Mouse (Mus musculus): ENCODE measurements around the gene Phactr4. TPM values are rescaled to one million over a fixed set of nuclear protein-coding genes. Genes with fewer than 3 reads are reported as not detected.
"Not testable (repeated sequence)": the region's sequence is repeated elsewhere in the genome, so short reads cannot be mapped to it uniquely, and the experiment has no call there.

Phactr4 gene
- polyA plus RNA-seq, 1 experiment from 2014 or later = 31.8 TPM

GRCm38 (mm10) chr4:132424765-132425164 lies 2.5 kb upstream of the Phactr4 start:
- Histone ChIP-seq H3K27me3 (ENCODE audit: control insufficient read depth, insufficient read depth, low read length) (no peaks in the 10 kb centered on the region), H3K27ac (ENCODE audit: low read depth, low read length) (no peak overlapping the region), H3K36me3 (ENCODE audit: control insufficient read depth, insufficient read depth, low read length) (no peaks in the 10 kb centered on the region), H3K9ac (ENCODE audit: low read depth, low read length) (no peak overlapping the region), H3K4me1 (ENCODE audit: control insufficient read depth, insufficient read depth, low read length) (peaks cover 9% of the 10 kb centered on the region), H3K9me3 (ENCODE audit: control insufficient read depth, low read length) (no peaks in the 10 kb centered on the region; the same call in 1 of the 2 replicates), H3K4me2 (replicated peaks; ENCODE audit: low read depth, low read length) (no peak overlapping the region), H3K4me3 (ENCODE audit: low read length) (no peak overlapping the region)
- WGBS = 90% methylated on average over 5 of the region's 5 CpGs
- no peak for ATAC-seq (ENCODE audit: low FRiP score, low TSS enrichment)

DNA sequence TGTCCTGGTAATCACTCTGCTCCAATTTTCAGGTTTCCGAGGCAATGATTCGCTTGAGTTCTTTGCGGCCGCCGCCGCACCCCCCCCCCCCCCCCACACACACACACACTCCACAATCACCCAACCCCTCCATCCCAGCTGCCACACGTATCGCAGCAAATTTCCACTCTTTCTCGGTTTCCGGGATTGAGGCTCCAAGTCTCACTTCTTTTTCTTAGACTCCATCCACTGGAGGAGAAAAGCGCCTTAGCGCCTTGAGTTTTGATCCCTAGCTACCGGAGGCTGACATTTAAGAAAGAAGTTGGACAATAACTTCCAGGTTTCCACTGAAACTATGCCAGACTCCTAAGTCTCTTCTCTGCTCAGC lies 750 bp downstream of the Phactr4 start:
- Histone ChIP-seq H3K27ac (ENCODE audit: low read depth, low read length) (peak overlapping the region; percentile 94), H3K9ac (ENCODE audit: low read depth, low read length) (peak overlapping the region; percentile 78), H3K9me3 (ENCODE audit: control insufficient read depth, low read length) (no peaks in the 10 kb centered on the region; the same call in 1 of the 2 replicates), H3K4me1 (ENCODE audit: control insufficient read depth, insufficient read depth, low read length) (peaks cover 10% of the 10 kb centered on the region), H3K27me3 (ENCODE audit: control insufficient read depth, insufficient read depth, low read length) (no peaks in the 10 kb centered on the region), H3K4me3 (ENCODE audit: low read length) (peak overlapping the region; percentile 56), H3K4me2 (replicated peaks; ENCODE audit: low read depth, low read length) (peak overlapping the region; percentile 45), H3K36me3 (ENCODE audit: control insufficient read depth, insufficient read depth, low read length) (no peaks in the 10 kb centered on the region)
- ATAC-seq (ENCODE audit: low FRiP score, low TSS enrichment) = no peak
- under 1% methylated on average over 10 of the region's 13 CpGs for WGBS

- Histone ChIP-seq H3K27me3 (ENCODE audit: control insufficient read depth, insufficient read depth, low read length) (no peaks in the 10 kb centered on the region), H3K4me3 (ENCODE audit: low read length) (peak overlapping the region; percentile 56), H3K4me1 (ENCODE audit: control insufficient read depth, insufficient read depth, low read length) (peaks cover 10% of the 10 kb centered on the region), H3K9me3 (ENCODE audit: control insufficient read depth, low read length) (no peaks in the 10 kb centered on the region; the same call in 1 of the 2 replicates), H3K36me3 (ENCODE audit: control insufficient read depth, insufficient read depth, low read length) (no peaks in the 10 kb centered on the region), H3K27ac (ENCODE audit: low read depth, low read length) (peak overlapping the region; percentile 39; the same call in 1 of the 2 replicates), H3K4me2 (replicated peaks; ENCODE audit: low read depth, low read length) (peak overlapping the region; percentile 45), H3K9ac (ENCODE audit: low read depth, low read length) (peak overlapping the region; percentile 78; the same call in 1 of the 2 replicates)
- ATAC-seq (ENCODE audit: low FRiP score, low TSS enrichment) = no peak
- 76% methylated on average over 5 of the region's 5 CpGs for WGBS
Measured at GRCm38 (mm10) chr4:132420471-132420870, 1.8 kb downstream of the Phactr4 start.

DNA sequence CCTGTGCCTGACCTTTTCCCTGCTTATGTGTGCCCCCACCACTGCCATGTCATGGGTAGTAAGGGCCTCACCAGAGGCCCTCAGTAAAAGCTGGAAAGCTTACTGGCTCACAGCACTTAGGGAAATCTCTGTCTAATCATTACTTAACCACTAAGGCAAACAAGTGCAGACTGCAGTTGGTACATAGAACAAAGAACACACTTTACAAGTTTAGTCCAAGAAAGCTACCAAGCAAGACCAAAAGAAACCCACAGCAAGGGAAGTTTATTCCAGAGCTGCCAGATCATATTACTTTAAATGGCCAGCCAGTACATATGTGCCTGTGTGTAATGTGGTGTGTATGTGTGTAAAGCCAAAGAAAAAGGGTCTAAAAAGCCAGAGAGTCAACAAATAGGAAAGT lies 6.3 kb downstream of the Phactr4 start:
- H3K4me1 ChIP-seq (ENCODE audit: control insufficient read depth, insufficient read depth, low read length) = peaks cover 10% of the 10 kb centered on the region
- H3K36me3 ChIP-seq (ENCODE audit: control insufficient read depth, insufficient read depth, low read length) = peaks cover 9% of the 10 kb centered on the region; the same call in 1 of the 2 replicates
- H3K4me2 ChIP-seq (replicated peaks; ENCODE audit: low read depth, low read length) = no peak overlapping the region
- no peak overlapping the region for H3K4me3 ChIP-seq (ENCODE audit: low read length)
- H3K9me3 ChIP-seq (ENCODE audit: control insufficient read depth, low read length) = no peaks in the 10 kb centered on the region
- H3K27me3 ChIP-seq (ENCODE audit: control insufficient read depth, insufficient read depth, low read length) = no peaks in the 10 kb centered on the region
- H3K9ac ChIP-seq (ENCODE audit: low read depth, low read length) = no peak overlapping the region
- H3K27ac ChIP-seq (ENCODE audit: low read depth, low read length) = peak overlapping the region; percentile 86
- no peak; the same call in 1 of the 2 replicates for ATAC-seq (ENCODE audit: low FRiP score, low TSS enrichment)

DNA sequence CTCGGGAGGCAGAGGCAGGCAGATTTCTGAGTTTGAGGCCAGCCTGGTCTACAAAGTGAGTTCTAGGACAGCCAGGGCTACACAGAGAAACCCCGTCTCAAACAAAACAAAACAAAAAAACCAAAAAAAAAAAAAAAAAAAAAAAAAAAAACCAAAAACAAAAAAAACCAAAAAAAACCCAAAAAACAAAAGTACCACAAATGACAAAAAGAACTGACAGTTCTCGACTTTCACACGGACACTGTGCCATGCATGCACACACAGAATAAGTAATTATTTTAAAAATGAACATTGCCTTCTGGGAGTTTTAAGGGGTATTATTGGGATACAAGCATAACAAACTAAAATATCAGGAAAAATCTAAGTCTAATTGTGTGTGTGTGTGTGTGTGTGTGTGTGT lies 9.0 kb downstream of the Phactr4 start:
- H3K27ac ChIP-seq (ENCODE audit: low read depth, low read length); H3K4me3 ChIP-seq (ENCODE audit: low read length); H3K9ac ChIP-seq (ENCODE audit: low read depth, low read length); H3K9me3 ChIP-seq (ENCODE audit: control insufficient read depth, low read length); ATAC-seq (ENCODE audit: low FRiP score, low TSS enrichment); H3K4me1 ChIP-seq (ENCODE audit: control insufficient read depth, insufficient read depth, low read length); H3K27me3 ChIP-seq (ENCODE audit: control insufficient read depth, insufficient read depth, low read length); H3K36me3 ChIP-seq (ENCODE audit: control insufficient read depth, insufficient read depth, low read length); H3K4me2 ChIP-seq (replicated peaks; ENCODE audit: low read depth, low read length): not testable (repeated sequence)
- 90% methylated on average over 4 of the region's 4 CpGs for WGBS

- H3K9me3 ChIP-seq (ENCODE audit: control insufficient read depth, low read length) = no peaks in the 10 kb centered on the region
- no peaks in the 10 kb centered on the region for H3K27me3 ChIP-seq (ENCODE audit: control insufficient read depth, insufficient read depth, low read length)
- H3K27ac ChIP-seq (ENCODE audit: low read depth, low read length) = no peak overlapping the region
- H3K36me3 ChIP-seq (ENCODE audit: control insufficient read depth, insufficient read depth, low read length) = peaks cover 9% of the 10 kb centered on the region; the same call in 1 of the 2 replicates
- H3K4me2 ChIP-seq (replicated peaks; ENCODE audit: low read depth, low read length) = no peak overlapping the region
- H3K9ac ChIP-seq (ENCODE audit: low read depth, low read length) = no peak overlapping the region
- H3K4me3 ChIP-seq (ENCODE audit: low read length) = no peak overlapping the region
- 59% methylated on average over 8 of the region's 8 CpGs for WGBS
- no peaks in the 10 kb centered on the region for H3K4me1 ChIP-seq (ENCODE audit: control insufficient read depth, insufficient read depth, low read length)
- peak; percentile 55 for ATAC-seq (ENCODE audit: low FRiP score, low TSS enrichment)
Measured at GRCm38 (mm10) chr4:132411322-132412094, 10.8 kb downstream of the Phactr4 start.

- no peaks in the 10 kb centered on the region for H3K4me1 ChIP-seq (ENCODE audit: control insufficient read depth, insufficient read depth, low read length)
- WGBS = 86% methylated on average over 4 of the region's 4 CpGs
- ATAC-seq (ENCODE audit: low FRiP score, low TSS enrichment) = no peak
- H3K9ac ChIP-seq (ENCODE audit: low read depth, low read length) = no peak overlapping the region
- peaks cover 9% of the 10 kb centered on the region; the same call in 1 of the 2 replicates for H3K36me3 ChIP-seq (ENCODE audit: control insufficient read depth, insufficient read depth, low read length)
- H3K4me3 ChIP-seq (ENCODE audit: low read length) = no peak overlapping the region
- no peak overlapping the region for H3K27ac ChIP-seq (ENCODE audit: low read depth, low read length)
- no peaks in the 10 kb centered on the region for H3K27me3 ChIP-seq (ENCODE audit: control insufficient read depth, insufficient read depth, low read length)
- no peak overlapping the region for H3K4me2 ChIP-seq (replicated peaks; ENCODE audit: low read depth, low read length)
- no peaks in the 10 kb centered on the region for H3K9me3 ChIP-seq (ENCODE audit: control insufficient read depth, low read length)
Measured at GRCm38 (mm10) chr4:132409587-132410229, 12.6 kb downstream of the Phactr4 start.

GRCm38 (mm10) chr4:132406393-132407189 lies 15.7 kb downstream of the Phactr4 start:
- 70% methylated on average over 13 of the region's 13 CpGs for WGBS
- no peak overlapping the region for H3K4me2 ChIP-seq (replicated peaks; ENCODE audit: low read depth, low read length)
- H3K9ac ChIP-seq (ENCODE audit: low read depth, low read length) = no peak overlapping the region
- H3K36me3 ChIP-seq (ENCODE audit: control insufficient read depth, insufficient read depth, low read length) = no peaks in the 10 kb centered on the region
- no peak overlapping the region for H3K27ac ChIP-seq (ENCODE audit: low read depth, low read length)
- H3K4me3 ChIP-seq (ENCODE audit: low read length) = no peak overlapping the region
- no peak for ATAC-seq (ENCODE audit: low FRiP score, low TSS enrichment)
- H3K9me3 ChIP-seq (ENCODE audit: control insufficient read depth, low read length) = no peaks in the 10 kb centered on the region
- H3K27me3 ChIP-seq (ENCODE audit: control insufficient read depth, insufficient read depth, low read length) = no peaks in the 10 kb centered on the region
- H3K4me1 ChIP-seq (ENCODE audit: control insufficient read depth, insufficient read depth, low read length) = no peaks in the 10 kb centered on the region

All from kidney, embryonic 14.5 days (tissue).